Mouse (Mus musculus) megakaryocyte-erythroid progenitor cell, adult 5 weeks (primary cell): ENCODE data around the gene Pfkfb2. TPM values are rescaled to one million over a fixed set of nuclear protein-coding genes. Genes with fewer than 3 reads are reported as not detected.

Experiments used
- polyA plus RNA-seq: library from polyadenylated mRNA; stranded (reverse); fragments of >175 nt; gene quantifications from 2 replicates; pipeline ENCODE4 v1.2.3, GENCODE M21; 2012

The Pfkfb2 gene
- polyA plus RNA-seq = 2.5 and 3.2 TPM in 2 replicates

DNA sequence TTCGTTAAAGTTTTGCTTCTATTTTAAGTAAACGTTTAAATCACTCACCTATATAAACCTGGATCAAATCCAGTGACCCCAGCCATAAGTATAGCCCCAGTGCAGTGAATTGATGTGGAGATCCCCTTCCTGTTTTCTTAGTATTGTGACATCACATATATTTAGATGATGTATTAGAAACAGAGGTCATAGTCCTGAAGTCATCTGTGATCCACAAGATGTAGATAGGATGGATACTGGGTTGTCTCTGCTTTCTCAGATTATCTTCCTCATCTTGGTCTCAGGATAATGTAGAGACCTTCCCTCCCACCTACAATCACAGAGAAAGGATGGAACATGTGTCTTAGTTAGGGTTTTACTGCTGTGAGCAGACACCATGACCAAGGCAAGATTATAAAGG lies at the start of gene Pfkfb2:
Gene Pfkfb2, minus strand, starts transcription at position 101 of the 400 bp plus-strand sequence.

DNA sequence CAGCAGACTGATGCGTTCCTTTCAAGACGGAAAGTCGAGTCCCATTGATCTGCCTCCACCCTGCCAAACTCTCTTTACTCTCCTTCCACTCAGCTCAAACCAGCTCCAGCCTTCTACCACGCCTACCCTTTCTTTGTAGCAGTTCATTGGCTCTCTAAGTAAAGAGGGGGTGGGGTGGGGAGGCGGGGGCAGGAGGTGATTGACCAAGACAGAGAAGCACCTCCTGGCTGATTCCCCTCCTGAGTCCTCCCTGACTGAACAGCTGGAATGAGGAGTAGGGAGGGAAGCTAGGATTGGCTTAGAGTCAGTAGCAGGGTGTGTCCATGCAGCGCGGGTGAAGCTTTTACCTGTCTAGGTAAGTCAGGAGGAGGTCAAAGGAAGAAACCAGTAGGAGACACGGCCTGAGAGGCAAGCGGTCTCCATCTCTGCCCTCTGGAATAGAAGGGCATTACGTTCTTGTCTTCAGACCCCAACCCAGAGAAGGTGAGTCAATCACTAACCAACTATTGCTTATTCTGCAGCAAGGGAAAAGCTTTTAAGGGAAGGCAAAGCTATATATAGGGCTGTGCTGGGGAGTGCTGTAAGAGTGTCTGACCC lies 2.8 kb upstream of the Pfkfb2 start, which contains the start of gene AA986860:
Gene AA986860, plus strand, starts transcription at position 236 of the 597 bp plus-strand sequence.

DNA sequence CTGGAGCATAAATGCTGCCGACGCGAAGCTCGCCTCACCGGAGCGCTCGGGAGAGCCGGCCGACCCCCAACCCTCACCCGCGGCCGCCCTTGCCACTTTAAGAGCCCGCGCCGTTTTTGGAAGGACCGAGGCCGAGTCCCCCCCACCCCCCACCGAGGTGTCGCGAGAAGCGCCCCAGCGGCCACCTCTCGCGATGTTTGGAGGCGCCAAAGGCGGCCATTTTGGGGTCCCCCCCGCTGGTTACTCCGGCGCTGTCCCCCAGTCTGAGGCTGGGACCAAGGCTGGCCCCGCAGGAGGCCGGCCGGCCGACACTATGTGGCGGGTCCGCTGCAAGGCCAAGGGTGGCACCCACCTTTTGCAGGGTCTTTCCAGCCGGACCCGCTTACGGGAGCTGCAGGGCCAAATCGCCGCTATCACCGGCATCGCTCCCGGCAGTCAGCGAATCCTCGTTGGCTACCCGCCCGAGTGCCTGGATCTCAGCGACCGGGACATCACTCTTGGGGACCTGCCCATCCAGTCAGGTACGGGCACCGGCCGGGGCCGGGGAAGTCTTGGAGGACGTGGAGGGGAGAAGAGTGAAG lies 11.7 kb downstream of the Pfkfb2 start, which contains the start of gene Yod1:
Gene Yod1, plus strand, starts transcription at position 37 of the 581 bp plus-strand sequence.

DNA sequence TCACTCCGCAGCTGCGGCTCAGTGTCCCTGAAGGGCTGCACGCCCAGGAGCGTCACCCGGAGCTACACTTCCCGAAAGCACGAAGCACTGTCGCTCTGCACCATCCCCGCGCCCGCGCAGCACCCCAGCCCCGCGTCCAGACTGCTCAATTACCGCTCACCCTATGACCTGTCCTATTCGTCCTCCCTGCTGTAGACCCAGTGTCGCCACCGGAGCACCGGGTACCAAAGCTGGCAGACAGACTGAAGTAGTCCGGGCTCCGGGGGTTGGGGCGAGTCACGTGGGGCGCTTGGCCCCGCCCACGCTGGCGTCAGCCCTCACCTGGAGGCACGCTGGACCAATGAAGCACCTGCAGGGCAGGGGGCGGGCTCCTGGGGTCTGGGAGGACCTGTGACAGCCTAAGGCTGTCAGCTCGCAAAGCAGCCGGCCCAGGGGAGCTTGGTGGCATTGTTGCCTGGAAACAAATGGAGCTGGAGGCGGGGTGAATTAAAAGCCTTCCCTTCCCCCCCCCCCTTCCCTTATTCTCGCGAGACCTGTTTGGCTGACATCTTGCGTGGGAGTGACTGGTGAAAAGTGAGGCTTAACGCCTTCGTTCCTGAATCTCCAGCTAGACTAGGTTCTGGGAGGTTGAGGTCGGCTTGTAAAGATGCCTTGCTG lies 13.4 kb downstream of the Pfkfb2 start, which contains the start of gene Gm29427:
Gene Gm29427, minus strand, starts transcription at position 239 of the 657 bp plus-strand sequence.

DNA sequence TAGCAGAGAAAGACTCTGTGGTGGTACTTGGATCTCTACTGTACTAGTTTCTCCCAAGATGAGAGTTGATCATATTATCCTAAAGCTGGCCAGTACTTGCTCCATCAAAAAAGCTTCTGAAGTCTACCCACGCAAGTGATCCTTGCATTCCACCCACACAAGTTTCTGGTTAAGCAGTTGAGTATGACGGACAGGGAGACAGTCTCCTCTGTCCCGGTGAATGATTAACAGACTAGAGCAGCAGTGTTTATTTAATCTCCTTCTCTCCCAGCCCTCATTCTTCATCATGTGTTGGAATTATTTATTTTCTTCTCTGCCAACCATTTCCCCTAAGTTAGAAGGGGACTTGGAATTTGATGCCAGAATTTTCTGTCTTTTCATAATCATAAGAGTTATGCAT lies 67.6 kb downstream of the Pfkfb2 start, which contains the start of gene C4bp:
Gene C4bp, minus strand, starts transcription at position 179 of the 400 bp plus-strand sequence.

Other genes with a start within 250 kb of the Pfkfb2 start
- 0.04 TPM in 1 of 2 replicates, not detected in the other for gene Zp3r, start 99.6 kb downstream of the Pfkfb2 start, polyA plus RNA-seq
- gene C4bp, start 67.6 kb downstream of the Pfkfb2 start, polyA plus RNA-seq = not detected in 2 replicates
- not detected in 2 replicates for gene Gm29427, start 13.5 kb downstream of the Pfkfb2 start, polyA plus RNA-seq
- gene Yod1, start 11.9 kb downstream of the Pfkfb2 start, polyA plus RNA-seq = 1.2 and 1.8 TPM in 2 replicates
- gene AA986860, start 2.7 kb upstream of the Pfkfb2 start, polyA plus RNA-seq = 0.29 and 0.44 TPM in 2 replicates
- gene Fcamr, start 71.6 kb upstream of the Pfkfb2 start, polyA plus RNA-seq = not detected in 2 replicates
- not detected in 2 replicates for gene Pigr, start 97.4 kb upstream of the Pfkfb2 start, polyA plus RNA-seq
- gene Fcmr, start 136.4 kb upstream of the Pfkfb2 start, polyA plus RNA-seq = 0.57 and 6.6 TPM in 2 replicates
- gene Il24, start 158.2 kb upstream of the Pfkfb2 start, polyA plus RNA-seq = not detected in 2 replicates
- not detected in 2 replicates for gene Il20, start 182.2 kb upstream of the Pfkfb2 start, polyA plus RNA-seq
- not detected in 2 replicates for gene Il19, start 210.9 kb upstream of the Pfkfb2 start, polyA plus RNA-seq